Mouse (Mus musculus): Measurements from ENCODE around the gene Macc1. TPM values are rescaled to one million over a fixed set of nuclear protein-coding genes. Genes with fewer than 3 reads are reported as not detected.

Gene Macc1
- polyA plus RNA-seq, 1 experiment from 2014 or later: 0.43 TPM

GRCm38 (mm10) chr12:119398046-119398659 lies 84.1 kb downstream of the Macc1 start:
- WGBS: 75% methylated on average over 2 of the region's 2 CpGs
- H3K4me3 ChIP-seq (ENCODE audit: low read depth, low read length): no peak overlapping the region
- TF ChIP-seq CTCF (IDR thresholded peaks at IDR 0.05; ENCODE audit: low read depth): no peak
- no peak overlapping the region for H3K27ac ChIP-seq (ENCODE audit: low read depth, low read length)
- no peaks in the 10 kb centered on the region for H3K27me3 ChIP-seq (replicated peaks; ENCODE audit: control insufficient read depth, insufficient read depth, low read length)
- no peaks in the 10 kb centered on the region for H3K9me3 ChIP-seq (ENCODE audit: control insufficient read depth)
- H3K4me1 ChIP-seq (replicated peaks; ENCODE audit: control insufficient read depth, insufficient read depth, low read length): no peaks in the 10 kb centered on the region
- H3K4me2 ChIP-seq (replicated peaks; ENCODE audit: low read depth): no peak overlapping the region
- no peaks in the 10 kb centered on the region for H3K36me3 ChIP-seq (ENCODE audit: control insufficient read depth, insufficient read depth)
- H3K9ac ChIP-seq (ENCODE audit: low read depth, low read length): no peak overlapping the region
- peak; percentile 36; the same call in 1 of the 2 replicates for ATAC-seq

DNA sequence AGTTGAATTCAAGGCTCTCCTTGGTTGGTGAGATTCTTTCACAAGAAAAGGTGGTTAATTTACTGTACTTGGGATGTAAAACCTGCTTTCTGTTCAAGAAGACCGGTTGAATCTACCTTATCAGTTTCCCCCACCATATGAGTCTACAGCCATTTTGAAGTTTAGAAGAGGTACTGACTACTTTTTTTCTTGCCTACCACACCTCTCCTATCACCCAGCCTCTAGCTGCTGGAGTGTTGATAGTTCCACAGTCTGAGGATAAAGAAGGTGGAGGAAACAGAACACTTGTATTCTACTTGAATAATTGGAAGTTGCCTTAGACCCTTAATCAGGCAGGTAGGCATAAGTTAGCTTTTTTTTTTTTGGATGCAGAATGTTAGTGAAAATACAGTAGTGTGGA lies 88.2 kb downstream of the Macc1 start:
- Histone ChIP-seq H3K36me3 (ENCODE audit: control insufficient read depth, insufficient read depth) (no peaks in the 10 kb centered on the region), H3K4me1 (replicated peaks; ENCODE audit: control insufficient read depth, insufficient read depth, low read length) (no peaks in the 10 kb centered on the region), H3K4me3 (ENCODE audit: low read depth, low read length) (no peak overlapping the region), H3K27me3 (replicated peaks; ENCODE audit: control insufficient read depth, insufficient read depth, low read length) (no peaks in the 10 kb centered on the region), H3K4me2 (replicated peaks; ENCODE audit: low read depth) (no peak overlapping the region), H3K9ac (ENCODE audit: low read depth, low read length) (no peak overlapping the region), H3K27ac (ENCODE audit: low read depth, low read length) (no peak overlapping the region), H3K9me3 (ENCODE audit: control insufficient read depth) (no peaks in the 10 kb centered on the region)
- whole genome bisulfite sequencing: 92% methylated on average over 1 of the region's 1 CpGs
- no peak for ATAC-seq
- no peak for TF ChIP-seq CTCF (IDR thresholded peaks at IDR 0.05; ENCODE audit: low read depth)

- Histone ChIP-seq H3K9ac (ENCODE audit: low read depth, low read length) (no peak overlapping the region), H3K27ac (ENCODE audit: low read depth, low read length) (no peak overlapping the region), H3K4me3 (ENCODE audit: low read depth, low read length) (no peak overlapping the region), H3K4me2 (replicated peaks; ENCODE audit: low read depth) (no peak overlapping the region), H3K4me1 (replicated peaks; ENCODE audit: control insufficient read depth, insufficient read depth, low read length) (no peaks in the 10 kb centered on the region), H3K27me3 (replicated peaks; ENCODE audit: control insufficient read depth, insufficient read depth, low read length) (no peaks in the 10 kb centered on the region), H3K9me3 (ENCODE audit: control insufficient read depth) (no peaks in the 10 kb centered on the region), H3K36me3 (ENCODE audit: control insufficient read depth, insufficient read depth) (no peaks in the 10 kb centered on the region)
- no peak for ATAC-seq
- WGBS: 63% methylated on average over 3 of the region's 3 CpGs
- no peak for TF ChIP-seq CTCF (IDR thresholded peaks at IDR 0.05; ENCODE audit: low read depth)
Observed at GRCm38 (mm10) chr12:119402796-119403195, 88.7 kb downstream of the Macc1 start.

- H3K36me3 ChIP-seq (ENCODE audit: control insufficient read depth, insufficient read depth): no peaks in the 10 kb centered on the region
- no peak for ATAC-seq
- H3K27ac ChIP-seq (ENCODE audit: low read depth, low read length): no peak overlapping the region
- H3K4me2 ChIP-seq (replicated peaks; ENCODE audit: low read depth): no peak overlapping the region
- H3K9ac ChIP-seq (ENCODE audit: low read depth, low read length): no peak overlapping the region
- H3K4me1 ChIP-seq (replicated peaks; ENCODE audit: control insufficient read depth, insufficient read depth, low read length): no peaks in the 10 kb centered on the region
- H3K9me3 ChIP-seq (ENCODE audit: control insufficient read depth): no peaks in the 10 kb centered on the region
- H3K4me3 ChIP-seq (ENCODE audit: low read depth, low read length): no peak overlapping the region
- WGBS: 88% methylated on average over 1 of the region's 1 CpGs
- H3K27me3 ChIP-seq (replicated peaks; ENCODE audit: control insufficient read depth, insufficient read depth, low read length): no peaks in the 10 kb centered on the region
- no peak for TF ChIP-seq CTCF (IDR thresholded peaks at IDR 0.05; ENCODE audit: low read depth)
Observed at GRCm38 (mm10) chr12:119404810-119405209, 90.7 kb downstream of the Macc1 start.

DNA sequence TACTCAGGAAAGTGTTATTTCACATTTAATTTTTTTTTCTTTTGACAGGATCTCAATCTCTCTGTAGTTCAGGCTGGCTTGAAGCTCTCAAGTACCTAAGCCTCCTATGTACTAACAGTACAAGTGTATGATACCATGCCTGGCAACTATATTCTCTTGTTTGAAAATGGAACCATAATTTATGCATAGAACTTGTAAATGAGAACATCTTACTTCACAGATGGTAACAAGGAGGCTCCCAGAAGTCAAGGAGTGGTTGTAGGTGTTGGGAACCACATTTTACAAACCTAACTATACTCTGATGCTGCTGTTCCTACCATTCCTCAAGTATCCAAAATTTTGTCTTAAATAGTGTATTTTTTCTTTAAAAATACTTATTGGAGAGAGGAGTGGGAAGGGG lies 96.5 kb downstream of the Macc1 start:
- no peaks in the 10 kb centered on the region for H3K27me3 ChIP-seq (replicated peaks; ENCODE audit: control insufficient read depth, insufficient read depth, low read length)
- ATAC-seq: no peak
- no peak overlapping the region for H3K9ac ChIP-seq (ENCODE audit: low read depth, low read length)
- H3K9me3 ChIP-seq (ENCODE audit: control insufficient read depth): no peaks in the 10 kb centered on the region
- no peaks in the 10 kb centered on the region for H3K4me1 ChIP-seq (replicated peaks; ENCODE audit: control insufficient read depth, insufficient read depth, low read length)
- H3K4me3 ChIP-seq (ENCODE audit: low read depth, low read length): no peak overlapping the region
- no peak overlapping the region for H3K27ac ChIP-seq (ENCODE audit: low read depth, low read length)
- no peak overlapping the region for H3K4me2 ChIP-seq (replicated peaks; ENCODE audit: low read depth)
- no peaks in the 10 kb centered on the region for H3K36me3 ChIP-seq (ENCODE audit: control insufficient read depth, insufficient read depth)
- no peak for TF ChIP-seq CTCF (IDR thresholded peaks at IDR 0.05; ENCODE audit: low read depth)

DNA sequence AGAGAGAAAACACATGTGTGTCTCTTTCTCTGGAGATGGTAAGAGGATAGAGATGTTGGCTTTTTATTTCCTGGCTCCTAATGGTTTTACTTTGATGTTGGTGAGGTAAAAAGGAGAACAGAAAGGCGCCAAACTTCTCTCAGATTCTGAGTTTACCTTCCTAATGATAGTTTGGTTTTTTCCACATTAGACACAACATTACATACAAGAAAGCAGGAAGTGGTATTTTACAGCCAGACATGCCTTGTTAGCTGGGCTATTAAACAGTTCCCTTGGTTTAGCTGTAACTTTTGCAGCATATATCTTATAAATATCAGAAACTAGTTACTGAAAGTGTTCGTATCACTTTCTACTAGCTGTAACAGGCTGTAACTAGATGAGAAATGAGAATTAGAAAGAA lies 96.9 kb downstream of the Macc1 start:
- Histone ChIP-seq H3K27me3 (replicated peaks; ENCODE audit: control insufficient read depth, insufficient read depth, low read length) (no peaks in the 10 kb centered on the region), H3K36me3 (ENCODE audit: control insufficient read depth, insufficient read depth) (no peaks in the 10 kb centered on the region), H3K4me1 (replicated peaks; ENCODE audit: control insufficient read depth, insufficient read depth, low read length) (no peaks in the 10 kb centered on the region), H3K27ac (ENCODE audit: low read depth, low read length) (no peak overlapping the region), H3K9me3 (ENCODE audit: control insufficient read depth) (no peaks in the 10 kb centered on the region), H3K4me3 (ENCODE audit: low read depth, low read length) (no peak overlapping the region), H3K9ac (ENCODE audit: low read depth, low read length) (no peak overlapping the region), H3K4me2 (replicated peaks; ENCODE audit: low read depth) (no peak overlapping the region)
- WGBS: 74% methylated on average over 2 of the region's 2 CpGs
- no peak for TF ChIP-seq CTCF (IDR thresholded peaks at IDR 0.05; ENCODE audit: low read depth)
- ATAC-seq: no peak

DNA sequence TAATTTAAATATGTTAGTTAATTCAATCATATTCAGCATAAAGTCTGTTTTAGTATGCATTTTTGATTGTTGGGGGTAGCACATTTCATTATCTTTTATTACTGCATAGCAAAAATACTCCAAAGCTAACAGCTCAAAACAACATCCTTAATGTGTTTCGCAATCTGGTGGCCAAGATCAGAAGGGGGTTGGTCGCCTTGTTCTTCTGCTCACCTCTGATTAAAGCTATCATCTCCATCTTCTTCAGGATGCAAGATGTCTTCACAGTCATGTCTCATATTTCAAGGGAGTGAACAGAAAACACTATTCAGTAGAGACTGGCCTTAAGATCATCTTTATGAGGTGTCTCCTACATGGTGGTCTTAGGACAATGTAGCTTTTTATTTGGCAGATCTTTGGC lies 97.9 kb downstream of the Macc1 start:
- WGBS: 96% methylated on average over 2 of the region's 2 CpGs
- Histone ChIP-seq H3K4me1 (replicated peaks; ENCODE audit: control insufficient read depth, insufficient read depth, low read length) (no peaks in the 10 kb centered on the region), H3K9ac (ENCODE audit: low read depth, low read length) (no peak overlapping the region), H3K36me3 (ENCODE audit: control insufficient read depth, insufficient read depth) (no peaks in the 10 kb centered on the region), H3K27ac (ENCODE audit: low read depth, low read length) (no peak overlapping the region), H3K4me2 (replicated peaks; ENCODE audit: low read depth) (no peak overlapping the region), H3K9me3 (ENCODE audit: control insufficient read depth) (no peaks in the 10 kb centered on the region), H3K27me3 (replicated peaks; ENCODE audit: control insufficient read depth, insufficient read depth, low read length) (no peaks in the 10 kb centered on the region), H3K4me3 (ENCODE audit: low read depth, low read length) (no peak overlapping the region)
- ATAC-seq: no peak
- TF ChIP-seq CTCF (IDR thresholded peaks at IDR 0.05; ENCODE audit: low read depth): no peak

All from intestine, postnatal 0 days (tissue).